Mouse (Mus musculus) layer of hippocampus, postnatal 10 days (tissue): ENCODE data around the gene Papolg. TPM values are rescaled to one million over a fixed set of nuclear protein-coding genes. Genes with fewer than 3 reads are reported as not detected.
"Not testable (repeated sequence)": the region's sequence is repeated elsewhere in the genome, so short reads cannot be mapped to it uniquely, and the experiment has no call there.

Experiments used
- DNase-seq, 2 experiments: peaks; one replicate each; pipeline ENCODE4 v3.0.0; 2021; ENCODE audit warnings: low spot score in 2 of 2
- long read RNA-seq: library from polyadenylated mRNA; stranded (forward); transcript quantifications from one replicate; pipeline ENCODE4 v2.0.0, GENCODE M21; 2023
- total RNA-seq, 2 experiments: library from RNA; stranded (reverse); gene quantifications; 2 replicates each; pipeline ENCODE4 v1.2.3; 2021

The Papolg gene
- 10 to 100 TPM; 18.8 to 19.8 TPM for total RNA-seq
- long read RNA-seq, partial matches to known transcripts, result 0 of 6 reads
- long read RNA-seq, other reads (novel, unspliced or antisense), result 4 of 6 reads

GRCm38 (mm10) chr11:23895060-23895426 lies at the start of gene Papolg:
Gene Papolg, minus strand, starts transcription at chr11:23895253.
- peak; percentile 82 to 89 for DNase-seq

- not testable (repeated sequence) for DNase-seq
Observed at GRCm38 (mm10) chr11:23928146-23928545, 33.1 kb upstream of the Papolg start.

- no peak for DNase-seq
Observed at GRCm38 (mm10) chr11:23927643-23928042, 32.6 kb upstream of the Papolg start.

GRCm38 (mm10) chr11:23913824-23914223 lies 18.8 kb upstream of the Papolg start:
- not testable (repeated sequence) for DNase-seq

- DNase-seq, result no peak
Observed at GRCm38 (mm10) chr11:23903909-23904308, 8.9 kb upstream of the Papolg start.

GRCm38 (mm10) chr11:23894141-23895059 lies 653 bp downstream of the Papolg start:
- peak in 1 of 2 experiments; percentile 43 for DNase-seq

- no peak for DNase-seq
Observed at GRCm38 (mm10) chr11:23893556-23893955, 1.5 kb downstream of the Papolg start.

GRCm38 (mm10) chr11:23864326-23864725 lies 30.7 kb downstream of the Papolg start:
- no peak for DNase-seq

- DNase-seq, result no peak
Observed at GRCm38 (mm10) chr11:23856723-23857112, 38.3 kb downstream of the Papolg start.

- DNase-seq, result no peak
Observed at GRCm38 (mm10) chr11:23856054-23856722, 38.9 kb downstream of the Papolg start.

- peak; percentile 67 to 73 for DNase-seq
Observed at GRCm38 (mm10) chr11:23855182-23855802, 39.8 kb downstream of the Papolg start.

- DNase-seq, result no peak
Observed at GRCm38 (mm10) chr11:23853306-23853705, 41.7 kb downstream of the Papolg start.

GRCm38 (mm10) chr11:23846016-23846815 lies 48.8 kb downstream of the Papolg start:
- DNase-seq, result no peak

GRCm38 (mm10) chr11:23823244-23823643 lies 71.8 kb downstream of the Papolg start:
- DNase-seq, result no peak

GRCm38 (mm10) chr11:23821652-23822051 lies 73.4 kb downstream of the Papolg start:
- DNase-seq, result no peak

GRCm38 (mm10) chr11:23820977-23821376 lies 74.1 kb downstream of the Papolg start:
- DNase-seq, result no peak

- no peak for DNase-seq
Observed at GRCm38 (mm10) chr11:23818745-23819144, 76.3 kb downstream of the Papolg start.
